Mouse (Mus musculus) T-helper 2 cell (primary cell): ENCODE measurements around the gene Leng8.
"Not testable (repeated sequence)": the region's sequence is repeated elsewhere in the genome, so short reads cannot be mapped to it uniquely, and the experiment has no call there.

ENCODE experiments used
- in situ Hi-C: fragments of 300-600 bp; cut with MboI, MseI; formaldehyde crosslinking; loops from one replicate; pipeline ENCODE4 v1.15.1; 2025; ENCODE audit warnings: high pct_unique_total_duplicates

Gene Leng8

DNA sequence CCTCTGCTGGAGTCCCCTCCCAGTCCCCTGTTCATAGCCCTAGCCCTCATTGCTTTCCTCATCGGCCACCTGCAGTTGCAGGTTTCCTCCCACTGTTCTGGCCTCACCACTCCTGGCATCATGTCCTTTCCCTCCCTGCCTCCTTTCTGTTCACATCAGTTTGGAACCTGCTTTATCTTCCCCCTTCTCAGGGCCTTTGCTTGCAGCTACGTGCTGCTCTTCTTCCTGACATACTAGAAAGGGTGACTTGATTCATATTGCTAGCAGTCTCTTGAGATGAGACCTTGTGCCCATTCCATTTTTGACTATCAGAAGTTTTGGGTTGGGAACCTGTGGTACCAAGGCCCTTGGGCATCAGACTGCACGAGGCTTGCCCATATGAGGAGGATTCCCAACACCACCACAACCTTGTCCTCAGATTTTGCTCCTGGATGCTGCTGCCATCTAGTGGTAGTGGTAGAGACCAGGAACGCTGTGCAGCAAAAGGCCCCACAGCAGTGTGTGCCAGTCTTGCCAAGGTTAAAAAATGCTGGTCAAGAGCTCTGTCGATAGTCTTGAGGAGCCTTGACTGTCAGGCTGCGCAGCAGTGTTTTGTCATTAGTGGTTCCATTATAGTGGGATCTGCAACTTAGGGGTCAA lies 8.8 kb downstream of the Leng8 start:
- in situ Hi-C loops: loop anchor here (25.0 kb wide), 2 partner anchors 433 to 917 kb away; partner anchors contain the start of genes Pirb, Rps9, U2af2 and Zfp580

DNA sequence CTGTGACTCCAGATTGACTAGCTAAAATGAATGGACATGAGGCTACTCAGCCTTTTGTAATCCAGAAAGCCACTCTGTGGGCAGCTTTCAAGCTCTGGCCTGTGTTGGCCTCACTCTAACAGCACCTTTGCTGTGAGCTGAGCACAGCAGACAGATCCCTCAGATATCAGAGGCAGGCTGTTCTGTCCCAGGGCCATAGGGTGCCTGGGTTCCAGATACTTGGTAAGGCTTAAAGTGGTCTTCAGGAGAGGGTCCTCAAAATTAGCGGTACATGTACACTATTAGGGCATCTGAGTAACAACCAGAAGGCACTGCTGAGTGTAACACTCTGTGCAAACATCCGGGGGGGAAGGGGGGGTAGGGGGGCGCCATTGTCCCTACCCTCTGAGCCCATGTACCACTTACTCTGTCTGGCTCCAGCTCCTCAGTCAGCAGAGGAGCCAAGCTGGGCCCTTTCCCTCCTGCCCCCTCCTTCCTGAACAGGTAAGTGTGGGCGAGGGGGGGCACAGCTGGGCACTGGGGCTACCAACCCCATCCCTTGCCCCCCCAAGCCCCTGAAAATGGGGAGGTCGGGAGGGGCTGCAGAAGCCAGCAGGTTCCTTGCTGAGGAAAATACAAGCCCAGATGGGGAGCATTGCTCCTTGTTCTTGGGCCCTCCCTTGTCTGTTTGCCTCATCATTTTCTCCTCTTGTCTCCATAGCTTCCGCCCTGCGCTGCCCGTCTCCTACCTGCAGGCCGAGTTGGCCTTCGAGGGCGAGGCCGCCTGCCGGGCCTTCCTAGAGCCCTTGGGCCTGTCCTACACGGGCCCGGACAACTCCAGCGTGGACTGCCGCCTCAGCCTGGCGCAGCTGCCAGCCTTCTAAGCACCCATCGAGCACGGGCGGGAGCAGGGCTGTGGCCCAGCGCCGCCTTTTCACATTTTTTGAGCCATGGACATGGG lies 9.7 kb downstream of the Leng8 start:
- in situ Hi-C loops: loop anchor here (25.0 kb wide), 2 partner anchors 434 to 916 kb away; partner anchors contain the start of genes Pirb, Rps9, U2af2 and Zfp580

DNA sequence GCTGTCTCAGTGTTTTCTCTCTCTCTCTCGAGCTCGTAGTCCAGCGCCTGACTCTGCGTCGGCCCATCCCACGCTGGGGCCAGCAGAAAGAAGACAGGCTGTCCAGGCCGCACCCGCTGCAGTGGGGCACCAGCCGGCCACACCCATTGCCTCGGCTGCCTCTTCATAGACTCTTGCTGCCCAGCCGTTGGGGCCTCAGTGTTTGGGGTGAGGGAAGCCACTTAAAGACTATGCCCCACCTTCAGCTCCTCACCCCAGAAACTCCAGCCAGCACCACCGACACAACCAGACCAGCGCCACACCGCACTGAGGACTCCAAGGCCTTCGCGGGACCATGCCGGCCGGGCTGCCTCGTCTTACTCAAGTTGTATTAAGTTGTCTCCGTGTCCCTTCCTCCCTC lies 10.5 kb downstream of the Leng8 start:
- in situ Hi-C loops: loop anchor here (25.0 kb wide), 2 partner anchors 435 to 915 kb away; partner anchors contain the start of genes Pirb, Rps9, U2af2 and Zfp580

DNA sequence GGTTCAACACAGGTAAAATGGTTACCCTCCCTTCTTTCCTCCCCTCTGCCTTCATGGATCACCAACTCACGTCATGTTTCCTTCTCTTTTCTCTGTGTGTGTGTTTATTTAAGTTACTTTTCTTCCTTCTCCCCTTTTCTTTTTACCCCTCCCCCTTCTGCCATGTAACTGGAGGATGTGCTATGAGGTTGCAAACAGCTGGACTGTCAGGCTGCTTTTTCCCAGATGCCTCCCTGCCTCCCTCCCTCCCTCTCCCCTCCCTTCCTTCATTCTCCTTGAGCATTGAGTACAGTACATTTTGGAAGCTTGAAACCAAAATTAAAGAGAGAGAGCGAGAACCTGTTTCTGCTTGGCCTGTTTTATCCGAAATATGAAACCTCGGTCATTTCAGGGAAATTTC lies 11.0 kb downstream of the Leng8 start:
- in situ Hi-C loops: loop anchor here (25.0 kb wide), 2 partner anchors 436 to 914 kb away; partner anchors contain the start of genes Pirb, Rps9, U2af2 and Zfp580

DNA sequence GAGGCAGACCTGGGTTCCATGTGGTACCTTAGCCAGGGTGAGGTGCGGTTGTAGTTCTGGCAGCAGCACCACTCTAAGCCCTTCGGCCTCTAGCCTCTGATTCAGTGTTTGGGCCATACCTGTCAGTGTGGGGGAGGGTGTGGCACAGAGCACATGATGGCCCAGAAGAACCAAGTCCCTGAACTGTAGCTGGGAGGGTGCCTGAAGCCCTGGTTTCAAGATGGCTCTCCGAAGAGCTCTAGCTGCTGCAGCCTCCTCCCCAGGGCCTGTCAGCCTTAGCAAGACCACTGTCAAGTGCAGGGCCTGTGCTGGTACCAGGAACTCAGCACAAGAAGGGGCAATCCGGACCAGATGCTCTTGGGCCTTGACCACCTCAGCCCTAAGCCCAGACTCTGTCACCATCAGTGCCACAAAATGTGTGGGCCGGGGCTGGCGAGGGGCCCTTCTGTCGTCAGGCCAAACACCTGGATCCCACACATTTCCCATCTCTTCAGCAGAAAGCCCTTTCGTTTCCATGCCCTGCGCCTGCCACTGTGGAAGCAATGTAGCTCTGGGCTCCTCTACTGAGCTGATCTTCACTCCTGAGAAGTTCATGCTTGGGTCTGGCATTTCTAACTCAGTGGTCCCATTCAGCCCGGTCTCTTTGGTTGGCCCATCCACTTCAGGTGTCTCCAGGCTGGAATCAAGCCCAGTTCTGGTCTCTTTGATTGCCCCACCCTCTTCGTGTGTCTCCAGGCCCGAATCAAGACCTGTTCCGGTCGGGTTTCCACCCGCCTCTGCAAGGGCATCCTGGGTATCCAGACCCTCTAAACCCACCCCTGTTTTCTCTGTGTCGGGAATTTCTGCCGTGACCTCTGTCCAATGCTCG lies 11.7 kb downstream of the Leng8 start:
- in situ Hi-C loops: loop anchor here (25.0 kb wide), 2 partner anchors 436 to 914 kb away; partner anchors contain the start of genes Pirb, Rps9, U2af2 and Zfp580

DNA sequence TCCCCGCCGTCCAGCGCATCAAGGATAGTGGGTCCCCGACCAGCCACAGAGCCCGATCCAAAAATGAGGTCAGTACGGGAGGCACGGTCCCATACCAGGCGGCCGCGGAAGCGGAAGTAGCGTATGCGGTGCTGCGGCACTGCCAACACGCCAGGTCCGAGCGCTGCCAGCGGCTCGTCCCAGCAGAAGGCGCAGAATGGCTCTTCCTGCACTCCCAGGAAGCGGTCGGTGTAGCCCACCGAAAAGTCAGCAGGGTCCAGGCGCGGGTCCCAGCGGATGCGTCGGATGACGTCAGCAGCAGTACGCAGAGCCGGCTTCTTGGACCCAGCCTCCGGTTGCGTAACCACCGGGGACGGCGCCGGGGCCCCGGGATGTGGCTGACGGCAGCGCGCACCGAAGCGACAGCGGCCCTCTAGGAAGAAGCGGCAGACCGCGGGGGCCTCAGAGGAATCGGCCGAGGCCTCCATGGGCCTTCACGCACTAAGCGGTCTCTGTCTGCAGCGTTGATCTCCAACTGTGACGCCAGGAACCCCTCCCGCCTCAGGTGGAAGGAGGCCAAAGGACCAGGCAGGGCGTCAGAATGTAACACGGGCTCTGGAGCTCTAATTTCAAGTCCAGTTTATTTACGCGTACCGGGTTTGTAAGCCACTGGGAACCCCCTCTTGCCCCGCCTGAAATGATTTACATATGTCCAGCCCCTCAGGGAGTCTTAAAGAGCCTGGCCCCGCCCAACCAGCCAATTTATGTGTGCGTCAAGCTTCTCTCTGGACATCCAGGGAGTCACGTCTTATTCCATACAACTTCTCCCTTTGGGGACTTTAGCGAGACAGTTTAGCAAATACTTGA lies 12.6 kb downstream of the Leng8 start:
- in situ Hi-C loops: loop anchor here (25.0 kb wide), 2 partner anchors 437 to 913 kb away; partner anchors contain the start of genes Pirb, Rps9, U2af2 and Zfp580

DNA sequence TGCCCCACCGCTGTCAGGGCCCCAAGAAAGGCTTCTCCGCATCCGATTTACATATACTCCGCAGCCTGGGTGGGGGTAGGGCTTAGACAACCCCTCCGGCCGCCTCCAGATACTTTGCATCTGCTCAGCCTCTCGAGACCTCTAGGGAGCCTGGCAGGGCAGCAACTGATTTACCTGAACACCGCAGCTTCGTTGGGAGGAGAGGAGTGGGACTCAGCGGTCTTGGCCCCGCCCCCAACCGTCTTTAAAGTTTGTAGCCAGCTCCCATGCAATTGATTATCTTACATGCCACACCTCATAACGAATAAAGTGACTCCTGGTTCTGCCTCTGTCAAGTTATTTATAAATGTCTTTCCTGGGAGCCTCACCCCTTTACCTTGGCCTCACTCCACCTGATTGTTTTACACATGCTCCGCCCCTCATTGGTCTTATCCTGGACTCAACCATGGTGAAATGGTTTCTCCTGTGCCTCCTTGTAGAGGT lies 13.3 kb downstream of the Leng8 start, which contains the start of gene Leng9:
TSS of gene Leng9 (minus strand) at position 316 of the 483 bp plus-strand sequence.
- in situ Hi-C loops: no loop called here

DNA sequence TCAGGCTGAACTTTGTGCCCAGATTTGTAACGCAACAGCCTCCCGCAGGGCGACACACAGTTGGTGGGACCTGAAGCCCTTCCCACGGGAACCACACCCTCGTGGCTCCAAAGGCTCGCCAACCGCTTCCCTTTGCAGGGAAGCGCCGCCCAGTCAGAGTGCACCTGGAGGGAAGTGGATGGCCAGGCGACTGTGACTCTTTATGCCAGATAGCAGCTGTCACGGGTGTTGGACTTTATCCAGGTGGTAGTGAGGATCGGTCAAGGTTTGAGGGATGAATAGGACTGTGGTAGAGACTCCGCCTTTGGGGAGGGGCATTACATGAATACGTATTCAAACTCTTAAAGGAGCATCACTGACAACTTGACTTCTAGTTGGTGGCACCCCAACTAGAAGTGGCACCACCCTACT lies 14.0 kb downstream of the Leng8 start:
- in situ Hi-C loops: no loop called here

DNA sequence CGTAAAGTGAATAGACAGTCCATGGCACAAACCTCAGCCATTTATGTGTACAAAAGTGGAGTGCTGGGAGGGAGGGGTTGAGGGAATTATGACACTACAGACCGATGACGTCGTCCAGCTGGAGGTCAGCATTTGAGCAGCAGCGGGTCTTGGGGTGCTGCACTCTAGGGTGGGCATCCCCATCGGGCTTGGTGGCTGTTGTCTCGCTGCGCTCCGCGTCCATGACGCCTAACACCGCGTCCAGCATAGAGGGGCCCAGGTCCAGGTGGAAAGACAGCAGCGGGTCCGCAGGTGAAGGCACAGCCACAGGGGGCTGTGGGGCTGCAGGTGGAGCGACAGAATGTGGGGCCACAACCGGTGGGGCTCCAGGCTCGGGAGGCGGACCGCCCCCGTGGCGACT lies 14.4 kb downstream of the Leng8 start:
- in situ Hi-C loops: no loop called here

DNA sequence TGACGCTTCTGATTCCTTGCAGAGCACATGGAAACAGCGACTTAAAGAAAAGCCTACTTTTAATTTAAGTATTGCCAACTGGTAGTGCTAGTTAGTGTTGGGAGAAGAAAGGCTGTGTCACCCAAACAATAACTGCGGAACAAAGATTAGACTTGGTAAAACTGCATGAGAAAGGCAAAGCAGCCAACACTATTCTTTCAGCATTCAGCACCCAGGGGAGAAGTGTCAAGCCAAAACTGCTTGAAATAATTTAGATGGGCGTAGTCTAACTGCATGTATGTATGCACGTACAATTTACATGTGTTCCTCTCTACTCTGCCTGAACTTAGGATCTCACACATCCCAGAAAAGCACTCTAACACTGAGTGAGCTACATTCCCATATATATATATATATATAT lies 17.5 kb downstream of the Leng8 start:
- in situ Hi-C loops: no loop called here

DNA sequence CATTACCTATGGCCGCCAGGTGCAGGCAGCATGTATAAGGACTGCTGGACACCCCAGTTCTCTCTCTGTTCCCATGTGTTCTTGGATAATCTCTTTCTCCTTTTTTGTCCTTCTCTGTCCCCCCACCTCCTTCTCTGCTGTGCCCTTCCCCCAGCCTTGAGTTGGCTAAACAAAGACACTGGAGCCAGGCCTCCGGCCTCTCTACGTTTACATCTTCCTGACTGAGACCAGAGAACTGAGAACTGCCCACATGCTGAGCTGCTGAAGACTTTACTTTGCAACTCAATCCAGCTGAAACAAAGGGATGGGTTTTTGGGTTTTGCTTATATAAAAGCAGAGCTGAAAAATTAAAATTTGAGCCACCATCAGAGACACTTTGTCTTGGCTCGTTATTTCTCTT lies 18.1 kb downstream of the Leng8 start:
- in situ Hi-C loops: no loop called here

DNA sequence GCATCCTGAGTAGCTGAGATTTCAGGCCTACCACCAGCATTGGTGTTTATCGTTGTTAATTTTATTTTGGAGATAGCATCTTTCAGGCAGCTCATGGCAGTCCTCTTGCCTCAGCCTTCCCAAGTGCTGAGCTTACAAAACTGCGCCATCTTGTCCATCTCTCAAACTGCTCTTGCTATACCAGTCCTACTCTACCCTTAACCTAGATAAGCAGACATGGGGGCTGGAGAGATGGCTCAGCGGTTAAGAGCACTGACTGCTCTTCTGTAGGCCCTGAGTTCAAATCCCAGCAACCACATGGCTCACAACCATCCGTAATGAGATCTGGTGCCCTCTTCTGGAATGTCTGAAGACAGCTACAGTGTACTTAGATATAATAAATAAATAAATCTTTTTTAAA lies 24.8 kb downstream of the Leng8 start:
- in situ Hi-C loops: not testable (repeated sequence)

DNA sequence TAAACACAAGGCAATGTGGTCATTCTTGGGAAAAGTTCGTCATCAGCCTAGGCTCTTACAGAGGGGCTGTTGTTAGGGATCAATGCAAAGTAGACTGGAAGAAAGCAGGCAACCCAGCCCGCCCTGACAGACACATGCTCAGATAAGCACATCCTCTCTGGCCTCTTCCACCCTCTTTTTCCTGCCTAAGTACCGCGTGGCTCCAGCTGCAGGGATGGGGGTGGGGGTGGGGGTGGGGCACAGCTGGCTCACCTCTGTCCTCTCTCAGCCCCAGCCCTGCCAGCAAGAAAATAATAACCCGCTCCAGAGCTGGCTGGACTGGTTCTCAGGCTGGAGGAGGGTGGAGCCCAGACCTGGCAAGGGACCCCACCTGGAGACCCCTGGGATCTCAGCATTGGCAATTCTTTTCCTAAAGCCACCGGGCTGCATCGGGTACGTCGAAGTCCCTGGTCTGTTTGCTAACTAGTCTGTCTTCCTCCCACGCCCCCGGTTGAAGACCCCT lies 26.8 kb downstream of the Leng8 start:
- in situ Hi-C loops: no loop called here

DNA sequence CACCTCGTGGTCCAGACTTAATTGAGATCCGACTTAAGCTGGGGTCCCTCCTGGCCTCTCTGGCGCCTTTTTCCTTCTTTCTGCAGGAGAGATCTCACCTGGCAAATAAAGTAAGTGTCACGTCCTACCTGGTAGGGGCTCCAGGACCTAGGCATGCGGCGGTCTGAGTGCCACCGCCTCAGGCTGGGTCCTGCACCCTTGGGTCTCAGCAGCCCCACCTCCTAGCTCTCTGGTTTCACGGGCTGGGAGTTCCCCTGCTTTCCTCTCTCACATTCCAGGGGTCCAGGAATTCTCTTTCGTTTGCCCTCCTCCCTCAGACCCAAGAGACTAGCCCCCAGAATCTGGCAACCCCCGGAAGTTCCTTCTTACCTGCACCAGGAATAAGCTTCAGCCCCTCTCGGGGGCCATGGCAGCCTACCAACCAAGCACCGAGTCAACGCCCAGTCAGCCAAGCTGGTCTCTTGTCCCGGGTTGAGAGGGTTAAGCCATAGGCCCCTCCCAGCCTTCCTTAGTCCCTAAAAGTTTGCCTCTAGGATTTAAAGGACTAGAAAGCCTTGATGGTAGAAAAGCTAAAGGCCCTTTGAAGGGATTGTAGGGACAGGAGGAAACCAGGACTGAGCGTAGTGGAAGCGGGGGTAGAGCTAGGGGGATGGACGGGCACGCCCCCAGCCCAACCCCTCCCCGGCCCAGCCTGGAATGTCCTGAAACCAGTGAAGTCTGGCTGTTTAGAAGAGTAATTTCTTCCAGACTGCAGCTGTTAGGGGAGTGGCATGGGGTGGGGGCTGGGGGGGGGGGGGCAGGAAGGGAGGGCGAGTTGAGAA lies 27.5 kb downstream of the Leng8 start, which contains the start of gene Cdc42ep5:
TSS of gene Cdc42ep5 (minus strand) at position 771 of the 821 bp plus-strand sequence.
- in situ Hi-C loops: no loop called here

DNA sequence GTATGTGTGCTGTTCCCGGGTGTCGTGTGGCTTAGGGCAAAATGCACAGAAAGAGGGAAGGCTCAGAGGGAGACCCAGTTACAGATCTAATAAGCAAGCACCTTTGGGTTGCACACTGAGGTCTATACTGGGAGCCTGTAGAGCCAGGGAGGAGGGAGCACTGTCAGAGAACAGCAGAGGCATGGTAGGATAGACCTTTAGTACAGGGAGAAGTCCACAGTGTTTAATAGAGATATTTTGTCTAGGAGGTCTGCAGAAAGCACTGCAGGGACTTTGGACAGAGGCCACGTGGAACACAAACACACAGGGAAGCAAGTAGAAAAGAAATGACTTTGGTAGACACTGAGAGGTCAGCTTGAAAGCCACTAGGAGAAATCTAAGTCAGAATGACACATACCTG lies 28.4 kb downstream of the Leng8 start:
- in situ Hi-C loops: loop anchor here (5.0 kb wide), 1 partner anchor 57 kb away; no protein-coding TSS in a partner anchor

DNA sequence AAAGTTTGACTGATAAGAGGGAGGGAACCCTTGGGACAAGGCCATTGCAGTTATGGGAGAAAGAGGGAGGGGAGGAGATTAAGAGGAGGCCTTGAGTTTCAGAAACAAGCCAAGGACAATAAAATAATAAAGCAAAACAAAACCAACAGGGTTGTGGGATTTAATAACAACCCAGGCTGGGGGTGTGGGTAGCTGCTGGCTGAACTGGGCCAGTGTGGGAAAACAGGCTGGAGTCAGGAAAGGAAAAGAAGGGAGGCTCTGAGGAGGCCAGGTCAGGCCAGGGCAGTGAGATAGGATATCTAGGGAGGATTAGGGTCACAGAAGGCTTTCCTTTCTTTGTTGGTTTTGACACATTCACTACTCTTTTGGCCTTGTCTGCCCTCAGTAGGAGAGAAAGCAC lies 30.3 kb downstream of the Leng8 start:
- in situ Hi-C loops: loop anchor here (5.0 kb wide), 1 partner anchor 55 kb away; no protein-coding TSS in a partner anchor

DNA sequence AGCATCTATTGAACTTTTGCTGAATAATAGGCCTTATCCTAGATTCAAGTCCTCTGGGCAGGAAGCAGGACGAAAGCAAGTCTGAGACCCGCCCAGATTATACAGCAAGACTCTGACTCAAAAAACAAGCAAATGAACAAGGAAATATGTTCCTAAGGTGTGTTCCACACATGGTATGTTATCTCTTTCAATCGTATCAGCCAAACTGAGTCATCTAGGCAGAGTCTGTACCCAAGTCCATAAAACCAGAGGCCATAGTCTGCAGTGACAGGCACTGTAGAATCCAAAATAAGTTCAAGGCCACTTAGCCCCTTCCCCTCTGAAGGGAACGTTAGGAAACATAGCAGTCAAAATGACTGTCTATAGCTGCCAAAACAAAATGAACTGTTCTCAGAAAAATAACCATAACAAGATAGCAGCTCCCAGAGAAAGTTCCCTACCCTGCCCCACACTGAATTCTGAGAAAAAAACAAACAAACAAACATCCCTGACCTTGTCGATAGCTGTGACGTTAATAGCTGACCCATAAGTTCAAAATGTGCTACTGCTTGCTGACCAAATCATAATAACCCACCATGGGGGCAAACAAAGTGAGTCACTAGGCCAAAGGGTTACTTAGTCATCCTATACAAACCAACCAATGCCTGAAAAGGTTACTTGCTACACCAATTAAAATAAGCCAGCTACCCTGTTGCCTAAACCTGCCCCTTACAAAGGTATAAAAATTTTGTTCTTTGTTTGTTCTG lies 33.5 kb downstream of the Leng8 start:
- in situ Hi-C loops: no loop called here

DNA sequence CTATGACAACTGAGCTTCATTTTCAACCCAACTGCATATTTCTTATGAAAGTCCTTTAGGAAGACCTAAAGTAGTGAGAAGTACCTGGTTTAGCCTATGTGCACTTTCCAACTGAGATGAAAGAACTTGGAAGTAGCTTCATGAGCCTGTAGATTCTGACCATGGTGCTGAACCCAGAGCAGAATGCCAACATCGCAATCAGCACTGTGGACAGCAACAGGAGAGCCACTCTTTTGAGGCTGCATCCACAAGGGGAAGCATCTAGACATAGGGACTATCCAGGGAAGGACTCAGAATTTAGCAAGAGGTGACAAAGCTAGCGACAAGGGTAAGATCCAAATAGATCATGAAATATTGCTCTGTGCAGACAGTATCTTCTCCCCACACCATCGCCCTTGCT lies 41.6 kb downstream of the Leng8 start:
- in situ Hi-C loops: no loop called here
